Mouse (Mus musculus): ENCODE measurements around the gene Il1f8.
"Not testable (repeated sequence)": the region's sequence is repeated elsewhere in the genome, so short reads cannot be mapped to it uniquely, and the experiment has no call there.

The Il1f8 gene

DNA sequence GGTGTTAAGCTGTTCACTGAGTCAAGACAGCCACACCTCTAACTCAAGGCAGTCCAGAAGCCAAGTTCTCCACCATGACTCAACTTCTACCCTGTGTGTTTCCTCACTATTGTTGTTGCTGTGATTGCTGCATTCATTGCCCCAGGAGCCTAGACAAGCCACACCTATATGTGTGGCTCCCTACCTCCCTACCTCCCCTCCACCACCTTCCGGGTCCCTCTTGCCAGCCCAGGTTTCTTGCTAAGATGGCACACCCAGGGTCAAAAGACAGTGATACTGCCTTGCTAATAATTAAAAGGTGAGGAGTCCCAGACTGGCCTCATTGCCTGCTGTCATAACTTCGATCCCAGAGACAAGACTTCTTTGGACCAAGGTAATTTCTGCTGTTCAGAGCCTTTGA is at the start of gene Il1f8:
Il1f8 (plus strand) TSS at position 301 of the 400 bp plus-strand sequence.
- DNase-seq (ENCODE audit: low spot score) = no peak

DNA sequence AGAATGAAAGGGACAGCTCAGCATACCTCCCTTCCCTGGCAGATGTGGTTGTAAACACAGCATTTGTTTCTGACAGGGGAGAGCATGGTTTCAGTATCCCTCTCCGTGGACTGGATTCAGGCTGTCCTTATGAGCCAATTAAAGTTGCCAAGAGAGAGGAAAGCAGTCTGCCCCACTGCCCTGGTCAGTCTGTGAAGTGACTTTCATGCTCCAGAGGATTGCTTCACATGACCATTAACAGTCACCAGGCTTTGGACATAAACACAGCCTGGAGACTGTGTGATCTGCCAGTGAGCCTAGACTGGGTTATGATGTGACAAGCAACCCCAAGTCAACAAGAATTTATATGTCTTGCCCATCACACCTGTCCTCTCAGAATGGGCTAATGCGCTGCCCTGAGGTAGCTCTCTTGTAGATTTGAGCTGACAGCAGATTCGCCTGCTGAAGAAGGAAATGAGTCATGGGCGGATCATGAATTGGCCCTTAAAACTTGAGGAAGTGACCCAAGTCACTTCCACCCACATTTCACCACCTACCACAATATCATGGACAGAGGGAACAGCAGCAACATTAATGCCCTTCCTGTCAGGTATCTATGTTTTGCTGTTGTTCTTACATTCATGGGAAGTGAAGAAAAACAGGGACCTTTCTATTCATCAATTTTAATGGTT is 49.2 kb upstream of the Il1f8 start:
- DNase-seq (ENCODE audit: low spot score) = no peak

DNA sequence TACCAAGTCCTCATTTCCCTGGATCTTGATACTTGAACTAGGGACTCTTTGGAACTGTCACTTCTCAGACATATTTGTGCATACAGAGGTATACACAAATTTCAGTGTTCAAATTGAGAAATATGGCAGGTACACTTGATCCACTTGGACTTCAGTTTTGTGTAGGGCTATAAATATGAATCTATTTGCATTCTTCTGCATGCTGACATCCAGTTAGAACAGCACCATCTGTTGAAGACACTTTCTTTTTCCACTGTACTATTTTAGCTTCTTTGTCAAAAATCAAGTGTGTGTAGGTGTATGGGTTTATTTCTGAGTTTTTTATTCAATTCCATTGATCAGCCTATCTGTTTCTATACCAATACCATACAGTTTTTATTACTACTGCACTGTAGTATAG is 43.9 kb upstream of the Il1f8 start:
- no peak for DNase-seq (ENCODE audit: low spot score)

DNA sequence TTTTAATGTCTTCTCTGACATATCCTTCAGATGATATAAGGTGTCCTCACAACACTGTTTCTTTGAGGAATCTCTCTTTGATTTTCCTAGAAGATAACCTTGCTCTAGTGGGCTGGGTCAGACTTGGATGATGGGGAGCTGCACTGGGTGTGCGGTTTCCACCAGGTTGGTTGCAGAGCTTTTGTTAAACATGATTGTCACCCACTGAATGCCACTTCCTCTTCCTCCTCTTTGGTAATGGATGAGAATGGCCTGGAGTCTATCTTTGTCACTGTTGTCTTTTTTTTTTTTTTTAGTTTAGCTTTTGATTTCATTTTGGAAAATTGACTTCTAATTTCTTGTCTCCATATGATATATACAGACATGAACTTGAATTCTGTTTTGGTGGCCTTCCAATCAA is 18.6 kb upstream of the Il1f8 start:
- DNase-seq (ENCODE audit: low spot score) = no peak

DNA sequence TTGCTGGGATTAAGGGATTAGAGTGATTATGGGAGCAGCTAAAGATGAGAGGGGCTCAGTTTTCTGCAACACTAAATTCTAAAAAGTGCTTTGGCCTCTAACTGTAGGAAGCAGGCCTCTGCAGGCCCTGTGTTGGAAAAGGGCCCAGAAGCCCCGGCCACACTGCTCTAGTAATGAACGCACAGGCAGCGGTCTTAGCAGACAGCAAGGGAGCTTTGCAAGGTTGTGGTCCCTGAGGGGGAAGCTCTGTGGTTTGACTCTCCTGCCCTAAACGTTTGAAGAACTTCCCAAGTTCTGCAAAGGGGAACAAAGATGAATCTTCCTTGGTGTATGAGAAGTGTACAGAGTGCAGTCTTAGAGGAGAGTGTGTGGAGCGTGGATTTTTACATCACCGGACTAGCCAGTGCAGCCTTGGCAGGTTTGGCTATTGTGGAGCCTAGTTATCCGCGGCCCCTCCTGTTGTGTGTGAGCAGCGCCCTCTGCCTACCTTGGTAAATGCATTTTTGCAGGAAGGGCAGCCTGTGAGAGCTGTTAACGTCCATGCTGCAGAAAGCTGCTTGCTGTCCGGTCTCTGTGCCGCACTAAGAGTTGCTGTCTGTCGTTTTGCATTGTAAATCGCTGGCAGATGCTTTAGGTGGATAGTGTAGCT is 28.8 kb downstream of the Il1f8 start:
- peak; percentile 14 for DNase-seq (ENCODE audit: low spot score)

DNA sequence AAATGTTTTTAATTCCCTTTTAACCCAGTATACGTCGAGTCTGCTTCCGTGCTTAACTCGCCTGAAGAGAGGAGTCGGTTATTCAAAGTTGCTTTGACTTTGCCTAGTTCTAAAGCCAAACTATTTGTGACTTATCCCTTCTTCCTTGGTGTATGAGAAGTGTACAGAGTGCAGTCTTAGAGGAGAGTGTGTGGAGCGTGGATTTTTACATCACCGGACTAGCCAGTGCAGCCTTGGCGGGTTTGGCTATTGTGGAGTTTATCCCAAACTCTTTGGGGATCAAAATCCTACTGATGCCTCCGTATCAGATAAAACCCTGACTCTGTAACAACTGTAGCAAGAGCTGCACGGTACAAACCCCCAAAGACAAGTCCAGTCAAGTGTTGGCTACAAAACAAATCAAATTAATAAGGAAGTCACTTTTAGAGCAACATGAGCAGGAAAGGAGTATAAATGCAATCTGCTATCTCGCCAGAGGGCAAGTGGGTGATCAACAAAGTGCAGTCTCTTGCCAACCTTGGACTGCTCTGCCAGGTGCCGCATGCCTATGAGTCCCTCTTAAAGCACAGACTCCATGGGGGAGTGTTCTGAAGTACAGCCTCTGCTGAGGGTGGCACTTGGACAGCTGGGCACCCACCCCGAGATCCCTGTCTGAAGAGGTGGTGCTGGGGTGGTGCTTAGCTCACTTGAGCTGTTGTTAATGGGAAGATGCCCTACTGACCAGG is 29.6 kb downstream of the Il1f8 start:
- DNase-seq (ENCODE audit: low spot score) = not testable (repeated sequence)

- DNase-seq (ENCODE audit: low spot score) = not testable (repeated sequence)
Measured at GRCm38 (mm10) chr2:24184092-24184491, 31.1 kb downstream of the Il1f8 start.

DNA sequence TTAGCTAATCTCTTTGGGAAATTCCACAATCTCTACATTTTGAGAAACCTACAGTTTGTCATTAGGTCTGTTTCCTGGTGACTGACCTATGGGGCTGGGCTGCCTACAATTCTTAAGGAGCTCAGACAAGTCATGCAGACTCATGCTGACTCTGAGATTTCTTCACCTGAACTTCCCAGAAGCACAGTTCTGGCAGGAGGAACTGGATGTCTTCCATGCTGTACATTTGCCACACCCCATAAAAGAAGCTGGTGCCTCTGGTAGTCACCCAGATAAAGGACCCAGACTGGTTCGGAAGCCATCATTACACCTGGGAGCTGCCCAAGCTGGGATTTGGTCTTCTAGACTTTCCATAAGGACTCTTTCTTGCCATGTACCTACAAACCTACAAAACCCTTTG is 33.2 kb downstream of the Il1f8 start, which contains the start of gene Il1f9:
Il1f9 (plus strand) TSS at position 301 of the 400 bp plus-strand sequence.
- no peak for DNase-seq (ENCODE audit: low spot score)

GRCm38 (mm10) chr2:24187585-24187984 is 34.6 kb downstream of the Il1f8 start:
- DNase-seq (ENCODE audit: low spot score) = no peak

DNA sequence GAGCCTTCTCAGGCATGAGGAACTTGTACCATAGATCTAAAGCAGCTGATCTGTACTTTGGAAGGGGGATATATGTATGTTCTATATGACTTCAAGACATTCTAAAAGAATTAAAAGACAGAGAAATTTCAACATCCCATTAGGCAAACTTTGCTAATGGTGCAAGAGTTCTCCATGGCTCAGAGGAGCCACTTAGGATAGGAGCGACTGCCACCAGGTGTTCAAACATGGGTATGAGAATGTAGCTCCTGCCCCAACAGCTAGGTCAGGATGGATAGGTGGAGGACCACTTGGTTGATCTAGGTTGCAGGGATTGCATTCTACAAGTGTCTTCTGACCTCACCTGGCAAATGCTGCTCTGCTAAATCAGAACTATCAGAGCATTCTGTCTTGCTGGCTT is 35.2 kb downstream of the Il1f8 start:
- no peak for DNase-seq (ENCODE audit: low spot score)

Data from testis, postnatal 14 days (tissue).